Mouse (Mus musculus) 3T3-L1 (cell line): ENCODE data around the gene Skint1.
A peak's percentile ranks its signal among the peaks of the same experiment; 100 is the strongest.
"Not testable (repeated sequence)": the region's sequence is repeated elsewhere in the genome, so short reads cannot be mapped to it uniquely, and the experiment has no call there.

Source experiments
- DNase-seq: peaks from one replicate; pipeline ENCODE4 v3.0.0-alpha.2; 2015; ENCODE audit warnings: low read depth, low spot score

The Skint1 gene

DNA sequence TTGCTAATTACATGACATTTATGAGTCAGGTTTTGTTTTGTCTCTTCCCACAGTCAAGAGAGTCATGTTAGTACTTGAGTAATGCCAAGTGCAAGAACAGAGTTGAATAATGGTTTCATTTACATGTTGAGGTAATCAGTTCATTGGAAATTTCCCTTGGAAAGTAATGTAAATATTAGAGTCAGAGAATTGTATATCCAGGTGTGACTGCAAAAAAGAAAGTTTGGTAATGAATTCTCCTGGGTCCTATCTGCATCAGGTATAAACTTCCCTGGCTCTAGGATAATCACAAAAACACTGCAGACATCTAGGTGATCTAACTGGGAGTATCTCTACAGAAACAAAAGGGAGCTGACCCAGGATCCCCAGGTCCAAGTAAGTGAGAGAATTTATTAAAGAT lies at the start of gene Skint1:
TSS of gene Skint1 (plus strand) at position 301 of the 400 bp plus-strand sequence.
- no peak for DNase-seq

DNA sequence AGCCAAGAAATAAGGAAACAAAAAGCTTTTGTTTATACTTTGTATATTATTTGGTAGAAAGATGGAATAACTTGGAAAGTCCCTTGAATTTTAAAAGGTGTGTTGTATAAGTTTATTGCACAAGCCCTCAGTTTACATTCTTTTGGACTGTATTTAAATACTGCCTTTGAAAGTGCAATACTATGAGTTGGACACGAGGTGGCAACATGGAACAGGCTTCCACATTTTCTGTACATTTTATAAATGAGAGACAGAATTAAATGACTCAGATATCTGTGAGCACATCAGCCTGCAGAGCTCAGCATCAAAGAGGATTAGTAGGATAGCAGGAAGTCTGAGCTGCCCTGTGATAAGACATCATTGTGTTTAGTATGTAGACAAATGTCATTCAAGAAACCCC lies 44.8 kb upstream of the Skint1 start:
- peak; percentile 59 for DNase-seq

DNA sequence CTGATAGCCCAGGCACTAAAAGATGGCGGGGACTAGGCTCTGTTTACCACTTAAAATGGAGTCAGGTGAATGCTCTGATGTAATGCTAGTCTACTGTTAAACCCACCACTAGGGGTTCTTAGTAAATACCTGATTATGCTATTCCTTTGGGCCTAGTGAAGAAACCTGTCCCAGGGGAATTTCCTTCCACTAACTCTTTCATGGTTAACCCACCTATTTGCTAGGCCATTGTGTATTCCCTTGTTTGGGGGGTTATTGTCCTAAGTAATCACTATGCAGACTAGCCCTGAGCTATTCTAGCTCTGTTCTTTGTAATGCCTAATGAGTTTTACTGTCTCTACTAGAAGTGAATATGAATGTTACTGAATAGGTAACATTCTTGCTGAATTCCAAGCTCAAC lies 42.8 kb upstream of the Skint1 start:
- DNase-seq = not testable (repeated sequence)

DNA sequence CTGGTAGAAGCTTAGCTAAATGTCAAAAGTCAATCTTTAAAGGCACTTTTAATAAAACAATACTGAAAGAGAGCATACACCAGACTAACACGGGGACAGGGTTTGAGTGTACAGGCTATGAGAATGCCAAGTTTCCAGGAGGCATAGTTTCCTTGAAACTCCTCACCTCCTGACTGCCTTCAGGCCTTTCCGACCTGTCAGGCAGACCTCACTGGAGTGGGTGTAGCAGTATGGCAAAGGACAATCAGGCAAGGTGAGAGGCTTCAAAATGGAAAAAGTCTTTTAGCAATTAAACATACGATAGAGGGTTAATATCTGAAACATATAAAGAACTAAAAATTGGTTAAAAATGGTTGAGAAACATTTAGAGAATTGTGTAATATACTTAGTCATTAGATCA lies 42.4 kb upstream of the Skint1 start:
- no peak for DNase-seq

DNA sequence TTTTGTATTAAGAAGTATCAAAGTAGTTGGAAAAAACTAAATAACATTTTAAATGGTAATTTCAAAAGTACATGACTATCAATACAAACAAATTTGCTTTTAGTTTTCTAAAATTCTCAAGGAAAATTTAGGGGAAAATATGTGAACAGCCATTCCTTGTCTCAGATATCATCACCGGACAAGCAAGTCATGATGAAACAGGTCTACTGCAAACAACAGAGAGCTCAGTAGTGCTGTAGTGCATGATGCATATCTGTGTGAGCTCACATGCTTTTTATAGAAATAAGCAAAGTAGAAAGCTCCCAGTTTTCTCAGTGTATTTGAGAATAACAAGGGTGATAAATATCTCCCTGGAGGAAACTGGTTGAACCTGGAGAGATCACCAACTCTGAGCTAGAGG lies 33.4 kb upstream of the Skint1 start, which contains the start of gene Skint7:
TSS of gene Skint7 (plus strand) at position 301 of the 400 bp plus-strand sequence.
- DNase-seq = no peak

DNA sequence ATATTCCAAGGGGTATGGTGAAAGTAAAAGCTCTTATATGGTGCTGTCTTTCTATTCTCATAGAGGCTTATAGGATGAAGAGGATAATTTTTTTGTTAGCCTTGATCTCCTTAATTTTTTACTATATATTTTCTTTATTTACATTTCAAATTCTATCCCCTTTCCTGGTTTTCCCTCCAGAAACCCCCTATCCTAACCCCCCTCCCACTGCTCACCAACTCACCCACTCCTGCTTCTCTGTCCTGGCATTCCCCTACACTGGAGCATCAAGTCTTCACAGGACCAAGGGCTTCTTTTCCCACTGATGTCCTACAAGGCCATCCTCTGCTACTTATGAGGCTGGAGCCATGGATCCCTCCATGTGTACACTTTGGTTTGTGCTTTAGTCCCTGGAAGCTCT lies 65.6 kb downstream of the Skint1 start, which contains the start of gene Skint4:
TSS of gene Skint4 (plus strand) at position 301 of the 400 bp plus-strand sequence.
- no peak for DNase-seq
